Mouse (Mus musculus) liver, adult 2 months (tissue): Measurements from ENCODE around the gene Exoc3l4.

ENCODE experiments used
- CTCF ChIP-seq: fragments of 200-500 bp; IDR thresholded peaks from 2 replicates; pipeline ENCODE4 v1.5.1; 2011; ENCODE audit warnings: low read depth, low read length, control low read depth
- POLR2A ChIP-seq: fragments of 200-500 bp; IDR thresholded peaks from 2 replicates; pipeline ENCODE4 v1.6.1; 2011; ENCODE audit warnings: low read length, control low read depth; ENCODE audit not compliant: insufficient read depth; ENCODE audit errors: extremely low read depth

- no peak for TF ChIP-seq POLR2A
- TF ChIP-seq CTCF: no peak
Observed at GRCm38 (mm10) chr12:111373411-111373810, 43.4 kb upstream of the Exoc3l4 start.
